ENCODE assay signal across 30 mouse cellular contexts in genomic region chr1:92430991-92431390, GRCm38 (mm10). TPM values are rescaled to one million over a fixed set of nuclear protein-coding genes. Genes with fewer than 3 reads are reported as not detected.
DNase-seq lines count a peak whose midpoint lies in the region; ATAC-seq and TF ChIP-seq lines count a peak whose summit lies in the region.
"Had no signal": no experiment of that assay in that cellular context is flagged by ENCODE, and none has a peak within 500 bp of the region (broad histone marks: within the 10 kb centered on the region; RNA-seq: fewer than 3 reads in every experiment).

No protein-coding gene starts in this region.

- H3K36me3 ChIP-seq in ES-Bruce4 (ENCODE audit: control insufficient read depth, insufficient read depth, low read length, poor library complexity, severe bottlenecking) (no peaks in the 10 kb centered on the region), ES-E14 (ENCODE audit: control insufficient read depth, insufficient read depth, low read length, poor library complexity, severe bottlenecking) (no peaks in the 10 kb centered on the region)
- H3K36me3 ChIP-seq in midbrain, embryonic 16.5 days (ENCODE audit: control insufficient read depth, insufficient read depth, low read length): no peaks in the 10 kb centered on the region
- H3K36me3 ChIP-seq: embryonic facial prominence, embryonic 13.5 days; embryonic facial prominence, embryonic 15.5 days; forebrain, embryonic 10.5 days; forebrain, embryonic 12.5 days had no signal

- no peak for DNase-seq in ES-E14 (ENCODE audit: low read depth, low spot score)
- DNase-seq in left cerebral cortex, adult 18-20 months (ENCODE audit: low spot score in 2 of 2): no peak
- DNase-seq in gastrocnemius, postnatal 4 days (ENCODE audit: low spot score in 2 of 2): no peak
- DNase-seq: adrenal gland, adult 2 months; adrenal gland, postnatal 10 days; adrenal gland, postnatal 25 days; cerebellum, adult 11 months; cerebellum, adult 18-20 months; cerebellum, adult 8-10 months; cerebellum, adult 9-11 months; cerebellum, postnatal 14 days; cerebellum, postnatal 36 days; embryo, embryonic 11 days had no signal

- H3K9me3 ChIP-seq in ES-Bruce4 (replicated peaks; ENCODE audit: control insufficient read depth, insufficient read depth, low read length, poor library complexity, severe bottlenecking) (no peaks in the 10 kb centered on the region), ES-E14 (ENCODE audit: control insufficient read depth, insufficient read depth, low read depth, low read length) (no peaks in the 10 kb centered on the region)
- no peaks in the 10 kb centered on the region for H3K9me3 ChIP-seq in midbrain, embryonic 16.5 days (replicated peaks; ENCODE audit: control insufficient read depth, low read length, poor library complexity, severe bottlenecking)
- H3K9me3 ChIP-seq: embryonic facial prominence, embryonic 13.5 days; embryonic facial prominence, embryonic 15.5 days; forebrain, embryonic 10.5 days; forebrain, embryonic 12.5 days had no signal

- no peak overlapping the region for H3K4me2 ChIP-seq in midbrain, embryonic 16.5 days (ENCODE audit: low read length)
- H3K4me2 ChIP-seq: embryonic facial prominence, embryonic 13.5 days; embryonic facial prominence, embryonic 15.5 days; forebrain, embryonic 12.5 days had no signal

- no peak for TF ChIP-seq CTCF in ES-Bruce4 (IDR thresholded peaks at IDR 0.05; ENCODE audit: low read depth, low read length)

- H3K4me3 ChIP-seq in ES-Bruce4 (ENCODE audit: low read depth, low read length): no peak overlapping the region
- H3K4me3 ChIP-seq in ES-E14 (ENCODE audit: insufficient read depth in 1 of 2, low read depth in 1 of 2, low read length in 2 of 2, poor library complexity in 1 of 2, severe bottlenecking in 1 of 2): no peak overlapping the region
- H3K4me3 ChIP-seq in midbrain, embryonic 16.5 days (ENCODE audit: low read depth, low read length): no peak overlapping the region
- H3K4me3 ChIP-seq: embryonic facial prominence, embryonic 13.5 days; embryonic facial prominence, embryonic 15.5 days; erythroblast, embryonic 14.5 days; forebrain, embryonic 10.5 days; forebrain, embryonic 12.5 days had no signal

- no peaks in the 10 kb centered on the region for H3K27me3 ChIP-seq in ES-Bruce4 (ENCODE audit: control insufficient read depth, insufficient read depth, low read length, poor library complexity, severe bottlenecking)
- H3K27me3 ChIP-seq in midbrain, embryonic 16.5 days (ENCODE audit: control insufficient read depth, insufficient read depth, low read depth, low read length): no peaks in the 10 kb centered on the region
- H3K27me3 ChIP-seq: embryonic facial prominence, embryonic 13.5 days; embryonic facial prominence, embryonic 15.5 days; forebrain, embryonic 12.5 days; Patski had no signal

- in situ Hi-C loops in ES-E14 (cut with MboI; ENCODE audit: low sequenced_read_pairs in 2 of 2, unreplicated experiment in 2 of 2): no loop called here

- 93% methylated on average over 1 of the region's 1 CpGs for WGBS in midbrain, embryonic 16.5 days

- TF ChIP-seq EP300 in ES-Bruce4 (IDR thresholded peaks at IDR 0.05; ENCODE audit: insufficient read depth, low read depth, low read length): peak; percentile 88

- H3K4me1 ChIP-seq in ES-Bruce4 (ENCODE audit: control insufficient read depth, insufficient read depth, low read length) (peaks cover 12% of the 10 kb centered on the region), ES-E14 (ENCODE audit: control insufficient read depth in 2 of 2, insufficient read depth in 2 of 2, low read length in 2 of 2, poor library complexity in 1 of 2) (peaks cover 10 to 20% of the 10 kb centered on the region in 2 experiments)
- no peaks in the 10 kb centered on the region for H3K4me1 ChIP-seq in midbrain, embryonic 16.5 days (ENCODE audit: control insufficient read depth, insufficient read depth, low read length)
- H3K4me1 ChIP-seq: embryonic facial prominence, embryonic 15.5 days had no signal

- TF ChIP-seq POLR2A in ES-Bruce4 (IDR thresholded peaks at IDR 0.05; ENCODE audit: insufficient read depth, low read length): no peak

- H3K9ac ChIP-seq in ES-Bruce4 (ENCODE audit: low read depth, poor library complexity, severe bottlenecking) (no peak overlapping the region), ES-E14 (ENCODE audit: insufficient read depth, low read depth, low read length, poor library complexity, severe bottlenecking) (no peak overlapping the region)
- H3K9ac ChIP-seq in midbrain, embryonic 16.5 days (ENCODE audit: low read depth, low read length): no peak overlapping the region
- H3K9ac ChIP-seq: embryonic facial prominence, embryonic 13.5 days; embryonic facial prominence, embryonic 15.5 days; forebrain, embryonic 12.5 days had no signal

- H3K27ac ChIP-seq in ES-Bruce4 (ENCODE audit: insufficient read depth, low read length) (peak overlapping the region; percentile 7), ES-E14 (ENCODE audit: insufficient read depth, low read depth, low read length, poor library complexity, severe bottlenecking) (peak overlapping the region; percentile 91; the same call in 1 of the 2 replicates)
- no peak overlapping the region for H3K27ac ChIP-seq in midbrain, embryonic 16.5 days (ENCODE audit: low read length)
- H3K27ac ChIP-seq: embryonic facial prominence, embryonic 15.5 days; forebrain, embryonic 10.5 days; forebrain, embryonic 12.5 days had no signal

- ATAC-seq in midbrain, embryonic 16.5 days: no peak
- ATAC-seq: forebrain, embryonic 14.5 days; forebrain, embryonic 16.5 days; Patski had no signal

TF ChIP-seq in ES-E14, 5 proteins besides CTCF, POLR2A, EP300 and RAD21:
- TF ChIP-seq MAFK (IDR thresholded peaks at IDR 0.05; ENCODE audit: insufficient read depth, low read depth, low read length) (no peak), ZNF384 (IDR thresholded peaks at IDR 0.05; ENCODE audit: low read depth, low read length) (no peak), ZC3H11A (IDR thresholded peaks at IDR 0.05; ENCODE audit: borderline replicate concordance, low read depth, low read length) (no peak), HCFC1 (IDR thresholded peaks at IDR 0.05; ENCODE audit: borderline replicate concordance, insufficient read depth, low read length) (no peak), CHD2 (IDR thresholded peaks at IDR 0.05; ENCODE audit: low read depth, low read length) (no peak)

RNA-seq across cellular contexts. Expression of gene Ndufa10, which starts 42.7 kb away (rescaled TPM):
- polyA plus RNA-seq in ES-Bruce4 (2011; ENCODE audit: insufficient read depth, insufficient read length, low read depth, missing spikeins): 187 and 210 TPM in 2 replicates
- 123 and 136 TPM in 2 replicates for total RNA-seq in ES-E14 (2012; rRNA removed)
- 100 to 1,000 TPM; 222 to 250 TPM for total RNA-seq in left cerebral cortex, adult 18-20 months (2021)
- total RNA-seq in gastrocnemius, postnatal 4 days (2021): 100 to 1,000 TPM; 338 to 372 TPM
- polyA plus RNA-seq in midbrain, embryonic 16.5 days (2015; fragmentation: Nextera tagmentation; extraction: Ambion mirVana): 300 and 309 TPM in 2 replicates

RNA-seq across cellular contexts. Expression of gene Olfr1416, which starts 53.9 kb away (rescaled TPM):
- polyA plus RNA-seq in ES-Bruce4 (2011; ENCODE audit: insufficient read depth, insufficient read length, low read depth, missing spikeins): not detected in 2 replicates
- total RNA-seq in ES-E14 (2012; rRNA removed): not detected in 2 replicates
- not detected for total RNA-seq in left cerebral cortex, adult 18-20 months (2021)
- total RNA-seq in gastrocnemius, postnatal 4 days (2021): not detected
- not detected in 2 replicates for polyA plus RNA-seq in midbrain, embryonic 16.5 days (2015; fragmentation: Nextera tagmentation; extraction: Ambion mirVana)
- total RNA-seq: adrenal gland, adult 2 months; adrenal gland, postnatal 10 days; adrenal gland, postnatal 25 days; adrenal gland, postnatal 4 days; common myeloid progenitor, adult 5-6 weeks; MEL had no signal
- polyA plus RNA-seq: adrenal gland, adult 2 months; brain, embryonic 14.5 days; C2C12; embryonic facial prominence, embryonic 11.5 days; embryonic facial prominence, embryonic 13.5 days; embryonic facial prominence, embryonic 15.5 days; erythroblast, embryonic 14.5 days; forebrain, embryonic 10.5 days; forebrain, embryonic 12.5 days; forebrain, embryonic 14.5 days; forebrain, embryonic 16.5 days; frontal cortex, adult 2 months; Patski had no signal
